Mouse (Mus musculus) heart, postnatal 36 days (tissue): ENCODE measurements around the gene Nfkbib. TPM values are rescaled to one million over a fixed set of nuclear protein-coding genes. Genes with fewer than 3 reads are reported as not detected.

Source experiments
- DNase-seq, 2 experiments: peaks; one replicate each; pipeline ENCODE4 v3.0.0; 2021 to 2022
- intact Hi-C: fragments of 180-260 bp; cut with DNase I; formaldehyde crosslinking; loops from one replicate; pipeline ENCODE4 v1.15.1; 2025
- total RNA-seq, 2 experiments: library from RNA; stranded (reverse); gene quantifications; 2 replicates each; pipeline ENCODE4 v1.2.3; 2021

Nfkbib gene
- total RNA-seq, 2 experiments from 2014 or later: 25.4 to 27.0 TPM

DNA sequence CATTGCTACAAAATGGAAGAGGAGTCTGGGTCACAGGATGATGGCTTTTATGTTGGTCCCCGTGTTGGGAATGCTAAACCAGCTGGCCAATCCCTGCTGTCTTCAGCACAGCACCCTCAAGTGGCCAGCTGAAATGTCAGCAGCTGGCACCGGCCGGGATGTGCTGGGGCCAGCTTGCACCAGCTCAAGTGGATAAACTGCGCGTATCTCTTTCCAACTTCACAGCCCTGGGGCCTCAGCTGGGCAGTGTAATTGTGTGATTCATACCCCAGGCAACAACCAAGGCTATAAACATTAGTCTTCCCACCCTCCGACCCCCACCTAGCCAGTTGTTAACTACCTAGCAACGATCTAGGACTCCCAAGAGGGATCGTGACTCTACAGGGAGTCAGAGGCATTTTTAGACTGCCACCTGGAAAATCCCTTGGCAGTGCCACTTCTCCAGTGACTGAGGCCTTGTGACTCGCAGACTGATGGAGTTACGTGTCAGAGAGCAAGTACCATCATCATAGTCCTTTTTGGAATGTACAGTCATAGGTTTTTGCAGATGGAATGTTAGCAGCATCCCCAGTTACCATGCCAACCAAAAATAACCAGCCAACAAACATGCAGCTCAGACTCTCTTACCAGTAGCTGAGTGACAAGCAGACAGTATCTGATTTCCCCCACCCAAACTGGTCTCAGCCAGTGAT, 39.5 kb downstream of the Nfkbib start:
- DNase-seq: no peak
- intact Hi-C loops: loop anchor here (5.0 to 10.0 kb wide), 4 partner anchors 50 to 280 kb away; no protein-coding TSS in a partner anchor

DNA sequence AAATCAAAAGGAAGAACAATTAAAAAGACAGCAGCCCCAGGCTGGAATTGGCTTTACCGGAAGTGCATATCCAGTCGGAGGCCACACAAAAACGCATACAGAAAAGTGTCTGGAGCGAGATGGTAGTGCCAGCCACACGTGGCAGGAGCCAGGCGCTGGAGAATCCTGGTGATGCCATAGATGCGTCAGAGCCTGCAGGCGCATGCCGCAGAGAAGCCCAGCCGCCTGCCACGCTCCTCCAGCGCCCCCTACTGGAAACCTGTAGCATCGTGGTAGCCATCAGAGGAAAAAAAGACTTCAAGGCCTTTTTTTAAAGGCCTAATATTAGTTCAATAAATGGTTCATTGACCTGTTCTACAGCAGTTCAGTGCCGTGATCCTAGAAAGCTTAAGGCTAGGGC, 40.7 kb downstream of the Nfkbib start:
- intact Hi-C loops: loop anchor here (5.0 to 10.0 kb wide), 4 partner anchors 49 to 279 kb away; no protein-coding TSS in a partner anchor
- peak; percentile 57 to 65 for DNase-seq

DNA sequence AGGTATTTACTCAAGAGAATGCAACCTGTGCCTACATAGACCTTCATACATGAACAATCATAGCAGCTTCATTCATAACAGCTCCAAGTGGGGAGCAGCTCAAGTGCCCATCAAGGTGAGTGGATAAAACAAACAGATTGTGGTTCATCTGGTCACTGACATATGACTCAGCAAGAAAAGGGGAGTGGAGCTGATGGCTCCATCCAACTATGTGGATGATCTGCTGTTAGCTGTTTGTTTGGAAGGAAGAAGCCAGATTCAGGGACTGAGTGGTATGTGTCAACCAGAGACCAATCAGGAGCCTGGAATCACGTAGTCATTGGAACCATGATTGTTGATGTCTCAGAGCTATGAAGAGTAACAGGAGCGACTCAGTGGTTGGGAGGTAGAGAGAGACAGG, 42.7 kb downstream of the Nfkbib start:
- intact Hi-C loops: loop anchor here (5.0 to 10.0 kb wide), 4 partner anchors 47 to 277 kb away; no protein-coding TSS in a partner anchor
- DNase-seq: no peak

DNA sequence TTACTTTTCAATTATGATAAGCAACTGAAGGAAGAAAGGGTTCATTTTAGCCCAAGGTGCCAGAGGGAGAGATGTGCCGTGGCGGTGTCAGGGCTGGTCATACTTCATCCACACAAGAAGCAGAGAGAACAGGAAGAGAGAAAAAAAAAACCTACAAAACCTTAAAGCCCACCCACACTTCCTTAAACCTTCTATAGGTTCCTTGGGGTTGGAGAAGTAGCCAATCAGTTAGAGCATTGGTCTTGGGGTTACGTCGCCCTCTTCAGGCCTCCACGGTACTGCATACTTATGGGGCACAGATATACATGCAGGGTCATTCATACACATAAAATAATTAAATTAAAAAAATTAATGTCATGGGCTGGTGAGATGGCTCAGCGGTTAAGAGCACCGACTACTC, 45.2 kb downstream of the Nfkbib start:
- DNase-seq: no peak
- intact Hi-C loops: loop anchor here (10.0 kb wide), 1 partner anchor 117 kb away; no protein-coding TSS in a partner anchor

DNA sequence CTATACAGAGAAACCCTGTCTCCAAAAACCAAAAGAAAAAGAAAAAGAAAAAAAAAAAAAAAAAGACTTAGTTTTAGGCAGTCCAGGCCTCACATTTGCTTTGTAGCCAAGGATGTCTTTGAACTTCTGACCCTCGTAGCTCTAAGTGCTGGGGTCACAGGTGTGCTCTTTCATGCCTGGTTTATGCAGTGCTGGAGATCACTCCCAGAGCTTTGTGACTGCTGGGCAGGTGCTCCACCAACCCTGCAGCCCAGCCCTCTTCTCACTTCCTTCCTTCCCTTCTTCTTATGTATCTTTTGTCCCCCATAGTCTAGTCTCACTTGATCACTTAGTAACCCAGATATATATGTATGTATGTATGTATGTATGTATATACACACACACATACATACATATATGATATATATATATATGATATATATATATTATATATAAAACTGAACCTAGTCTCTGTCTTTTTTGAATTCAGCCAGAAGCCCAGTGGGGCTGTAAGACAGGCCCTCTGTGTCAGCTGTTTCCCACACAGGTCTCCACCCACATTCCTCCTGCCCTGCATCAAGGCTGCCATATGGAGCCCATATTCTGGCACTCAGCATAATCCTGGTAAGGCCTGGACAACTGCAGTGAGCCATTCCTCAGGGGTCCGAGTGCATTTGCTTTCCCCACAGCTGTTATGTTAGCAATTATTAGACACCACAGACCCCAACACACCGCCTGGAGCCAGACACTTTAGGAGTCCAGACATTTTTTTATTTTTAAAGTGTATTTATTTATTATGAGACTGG, 46.4 kb downstream of the Nfkbib start:
- intact Hi-C loops: loop anchor here (10.0 kb wide), 1 partner anchor 116 kb away; no protein-coding TSS in a partner anchor
- no peak for DNase-seq

DNA sequence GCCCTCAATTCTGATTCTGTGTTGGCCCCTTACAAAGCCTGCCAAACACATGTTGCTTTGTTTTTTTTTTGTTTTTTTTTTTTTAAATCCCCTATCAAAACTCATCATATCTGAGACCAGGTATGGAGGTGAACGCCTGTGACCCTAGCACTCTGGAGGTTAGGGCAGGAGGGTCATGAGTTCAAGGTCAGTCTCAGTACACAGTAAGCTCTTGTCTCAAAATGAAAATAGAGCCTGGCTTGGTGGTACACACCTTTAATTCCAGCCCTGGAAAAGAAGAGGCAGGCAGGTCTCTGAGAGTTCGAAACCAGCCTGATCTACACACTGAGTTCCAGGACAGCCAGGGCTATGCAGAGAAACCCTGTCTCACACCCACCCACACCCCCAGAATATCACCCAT, 47.7 kb downstream of the Nfkbib start:
- intact Hi-C loops: loop anchor here (10.0 kb wide), 1 partner anchor 115 kb away; no protein-coding TSS in a partner anchor
- no peak for DNase-seq

DNA sequence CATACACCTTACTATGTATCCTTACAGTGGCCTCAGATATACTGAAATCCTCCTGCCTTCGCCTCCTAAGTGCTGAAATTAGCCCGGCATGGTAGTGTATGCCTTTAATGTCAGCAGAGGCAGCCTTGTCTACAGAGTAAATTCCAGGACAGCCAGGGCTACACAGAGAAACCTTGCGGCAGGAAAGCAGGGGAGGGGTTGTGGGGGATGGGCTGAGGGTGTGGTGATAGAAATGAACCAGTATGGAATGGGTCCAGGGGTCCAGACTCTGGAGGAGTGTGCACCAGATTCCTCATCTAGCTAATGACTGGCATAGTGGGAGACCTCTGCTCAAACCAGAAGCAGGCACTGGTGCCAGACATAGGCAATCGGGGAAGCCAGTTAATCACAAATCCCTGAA, 48.2 kb downstream of the Nfkbib start:
- no peak for DNase-seq
- intact Hi-C loops: no loop called here

DNA sequence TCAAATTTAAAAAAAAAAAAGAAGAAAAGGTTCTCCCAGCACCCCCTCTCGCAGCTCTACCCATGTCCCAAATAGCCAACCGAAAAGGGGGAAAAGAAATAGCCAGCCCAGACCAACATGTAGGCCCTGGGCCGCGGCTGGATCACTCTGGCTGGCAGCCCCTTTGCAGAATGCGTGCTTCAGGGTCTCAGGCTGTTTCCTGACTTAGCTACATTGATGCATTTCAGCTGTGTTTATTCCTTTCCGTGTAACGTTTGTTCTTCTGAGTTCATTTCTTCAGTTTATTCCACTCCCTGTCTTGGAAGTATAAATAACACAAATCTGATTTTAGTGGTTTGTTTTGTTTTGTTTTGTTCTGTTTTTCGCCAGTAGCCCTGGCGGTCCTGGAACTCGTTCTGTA, 49.6 kb downstream of the Nfkbib start:
- no peak for DNase-seq
- intact Hi-C loops: no loop called here

DNA sequence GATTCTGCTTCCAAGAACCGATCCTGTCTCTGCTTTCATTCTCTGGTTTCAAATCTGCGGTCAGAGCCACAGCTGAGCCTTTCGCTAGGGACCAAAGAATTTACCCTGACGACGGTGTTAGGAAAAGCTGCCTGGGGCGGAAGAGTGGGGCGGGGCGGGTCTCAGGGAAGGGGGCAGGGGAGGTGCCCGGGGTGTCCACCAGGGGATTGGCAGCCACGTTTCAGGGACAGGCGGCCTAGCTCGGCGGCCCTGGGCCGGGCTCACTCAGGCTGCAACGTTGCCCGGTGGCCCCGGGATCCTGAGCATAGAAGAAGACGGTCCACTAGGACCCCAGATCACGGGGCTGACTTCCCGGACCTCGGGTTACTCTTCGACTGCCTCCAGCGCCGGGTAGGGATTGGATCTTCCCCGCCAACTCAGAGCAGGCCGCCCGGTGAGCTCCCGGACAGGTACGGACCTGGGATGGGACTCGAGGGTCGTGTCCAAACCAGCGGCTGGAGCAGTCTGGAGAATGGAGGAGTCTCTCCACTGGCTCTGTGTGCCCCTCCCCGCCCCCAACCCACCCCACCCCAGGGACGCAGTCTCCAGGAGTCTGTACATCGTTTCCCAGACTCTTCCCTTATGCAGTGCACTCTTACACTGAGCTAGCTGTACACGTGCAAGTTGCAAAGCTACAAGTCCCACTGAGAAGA, 50.6 kb downstream of the Nfkbib start, which contains the start of gene Fbxo17:
Gene Fbxo17, plus strand, starts transcription at position 215 of the 692 bp plus-strand sequence.
- DNase-seq: peak; percentile 50
- intact Hi-C loops: no loop called here

DNA sequence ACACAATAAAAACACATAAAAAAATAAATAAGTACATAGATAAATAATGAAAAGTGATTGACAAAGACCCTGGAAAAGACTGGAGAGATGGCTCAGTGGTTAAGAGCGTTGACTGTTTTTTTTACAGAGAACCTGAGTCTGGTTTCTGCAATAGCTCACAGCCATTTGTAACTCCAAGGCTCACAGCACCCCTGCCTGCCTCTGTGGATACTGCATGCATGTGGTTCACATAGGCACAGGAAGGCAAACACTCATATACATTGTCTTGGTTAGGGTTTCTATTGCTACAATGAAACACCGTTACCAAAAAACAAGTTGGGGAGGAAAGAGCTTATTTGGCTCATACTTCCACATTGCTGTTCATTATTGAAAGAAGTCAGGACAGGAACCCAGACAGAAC, 51.7 kb downstream of the Nfkbib start:
- intact Hi-C loops: no loop called here
- DNase-seq: no peak

DNA sequence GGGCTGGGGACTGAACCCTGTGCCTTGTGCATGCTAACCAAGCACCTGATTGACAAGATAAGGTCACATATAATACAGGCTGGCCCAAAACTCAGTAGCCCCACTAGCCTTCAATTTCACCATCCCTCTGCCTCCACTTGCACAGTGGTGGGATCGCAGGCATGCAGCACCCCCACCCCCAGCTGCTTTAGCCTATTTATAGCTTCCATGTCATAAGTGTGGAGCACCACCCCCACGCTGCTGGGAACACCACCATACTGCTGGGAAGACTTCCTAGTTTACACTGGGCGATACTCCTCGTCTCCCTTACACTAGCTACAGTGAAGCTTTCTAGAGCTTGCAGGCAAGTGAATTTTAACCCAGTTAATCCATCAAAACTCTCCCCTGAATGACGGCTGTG, 52.6 kb downstream of the Nfkbib start:
- DNase-seq: no peak
- intact Hi-C loops: no loop called here

DNA sequence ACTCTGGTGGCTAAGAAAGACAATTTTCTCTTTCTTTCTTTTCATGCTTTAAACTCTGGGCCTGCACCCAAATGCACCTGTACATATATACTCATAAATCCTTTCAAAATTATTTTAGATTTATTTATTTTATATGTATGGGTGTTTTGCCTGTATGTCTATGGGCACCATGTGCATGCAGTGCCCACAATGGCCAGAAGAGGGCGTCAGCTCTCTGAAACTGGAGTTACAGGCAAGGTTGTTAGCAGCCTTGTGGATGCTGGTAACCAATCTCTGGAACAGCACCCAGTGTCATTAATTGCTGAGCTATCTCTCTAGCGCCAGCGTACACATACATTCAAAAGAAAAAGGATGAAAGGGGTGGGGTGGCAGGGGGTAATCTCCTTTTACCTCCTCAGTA, 56.4 kb downstream of the Nfkbib start:
- DNase-seq: no peak
- intact Hi-C loops: no loop called here

DNA sequence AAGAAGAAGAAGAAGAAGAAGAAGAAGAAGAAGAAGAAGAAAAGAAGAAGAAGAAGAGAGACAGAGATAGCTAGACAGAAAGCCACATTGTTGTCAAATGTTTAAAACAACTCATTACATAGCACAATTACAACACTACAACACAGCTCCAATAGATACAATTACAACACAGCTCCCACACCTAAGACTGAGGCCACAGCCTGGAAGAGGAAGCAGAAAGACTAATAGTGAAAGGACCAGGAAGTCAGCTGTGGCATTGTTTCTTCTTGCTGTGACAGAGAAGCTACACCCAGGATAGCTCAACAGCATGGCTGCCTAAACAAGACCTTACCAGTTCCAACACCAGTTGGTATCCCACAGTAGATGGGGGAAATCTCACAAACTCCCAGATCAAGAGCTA, 57.9 kb downstream of the Nfkbib start:
- DNase-seq: no peak
- intact Hi-C loops: no loop called here

Other genes with a start within 250 kb of the Nfkbib start
- gene Ifnl3, start 244.7 kb downstream of the Nfkbib start, total RNA-seq: not detected
- not detected for gene Sycn, start 226.6 kb downstream of the Nfkbib start, total RNA-seq
- not detected for gene Nccrp1, start 220.3 kb downstream of the Nfkbib start, total RNA-seq
- gene Samd4b, start 169.4 kb downstream of the Nfkbib start, total RNA-seq: 10 to 100 TPM; 20.5 to 24.5 TPM
- 1 to 10 TPM; 7.3 to 7.4 TPM for gene Pak4, start 169.3 kb downstream of the Nfkbib start, total RNA-seq
- gene Acp7, start 136.2 kb downstream of the Nfkbib start, total RNA-seq: not detected
- gene Fbxo27, start 74.7 kb downstream of the Nfkbib start, total RNA-seq: under 1 TPM in 1 of 2 experiments, not detected in 1; 0.22 TPM
- under 1 TPM; 0.46 to 0.53 TPM for gene Fbxo17, start 50.7 kb downstream of the Nfkbib start, total RNA-seq
- 10 to 100 TPM; 53.9 to 54.1 TPM for gene Mrps12, start 25.7 kb downstream of the Nfkbib start, total RNA-seq
- 10 to 100 TPM; 14.6 to 16.3 TPM for gene Sars2, start 25.5 kb downstream of the Nfkbib start, total RNA-seq
- not detected for gene Ccer2, start 11.3 kb downstream of the Nfkbib start, total RNA-seq
- gene Sirt2, start 777 bp downstream of the Nfkbib start, total RNA-seq: 10 to 100 TPM; 85.1 to 87.0 TPM
- 1 to 10 TPM; 1.8 to 1.9 TPM for gene Rinl, start 21.5 kb upstream of the Nfkbib start, total RNA-seq
- 100 to 1,000 TPM; 240 to 277 TPM for gene Hnrnpl, start 41.0 kb upstream of the Nfkbib start, total RNA-seq
- 1,000 to 10,000 TPM; 1,832 to 1,909 TPM for gene Ech1, start 57.7 kb upstream of the Nfkbib start, total RNA-seq
- 10 to 100 TPM; 29.4 to 48.3 TPM for gene Lgals4, start 66.3 kb upstream of the Nfkbib start, total RNA-seq
- gene Lgals7, start 96.3 kb upstream of the Nfkbib start, total RNA-seq: 1 to 10 TPM in 1 of 2 experiments, under 1 TPM in 1; 0.73 to 1.4 TPM
- under 1 TPM; 0.19 to 0.27 TPM for gene Capn12, start 113.9 kb upstream of the Nfkbib start, total RNA-seq
- 10 to 100 TPM; 69.4 to 81.8 TPM for gene Actn4, start 194.8 kb upstream of the Nfkbib start, total RNA-seq
- 100 to 1,000 TPM; 159 to 163 TPM for gene Eif3k, start 214.4 kb upstream of the Nfkbib start, total RNA-seq
- gene Map4k1, start 214.5 kb upstream of the Nfkbib start, total RNA-seq: under 1 TPM; 0.61 to 0.81 TPM